Mouse (Mus musculus): ENCODE results near the gene Nfix.

Gene Nfix

GRCm38 (mm10) chr8:84810896-84811295 is 10.8 kb upstream of the Nfix start:
- no peak for TF ChIP-seq NANOG (IDR thresholded peaks at IDR 0.05; ENCODE audit: borderline replicate concordance, low read length)
- no peak for TF ChIP-seq POU5F1 (IDR thresholded peaks at IDR 0.05; ENCODE audit: borderline replicate concordance, low read length)
- no peak for TF ChIP-seq CTCF (conservative IDR thresholded peaks at IDR 0.05; ENCODE audit: low read length)
- H3K9me3 ChIP-seq (ENCODE audit: low read length) = peaks cover 3% of the 10 kb centered on the region; the same call in 1 of the 2 replicates
- H3K36me3 ChIP-seq (ENCODE audit: insufficient read depth, low read length) = no peaks in the 10 kb centered on the region
- H3K4me3 ChIP-seq (replicated peaks; ENCODE audit: low read length) = no peak overlapping the region
- peaks cover 48% of the 10 kb centered on the region for H3K27me3 ChIP-seq (ENCODE audit: insufficient read depth, low read length)
- peaks cover 21% of the 10 kb centered on the region for H3K4me1 ChIP-seq (replicated peaks; ENCODE audit: low read depth, low read length)

- peaks cover 3% of the 10 kb centered on the region; the same call in 1 of the 2 replicates for H3K9me3 ChIP-seq (ENCODE audit: low read length)
- H3K36me3 ChIP-seq (ENCODE audit: insufficient read depth, low read length) = no peaks in the 10 kb centered on the region
- no peak overlapping the region for H3K4me3 ChIP-seq (replicated peaks; ENCODE audit: low read length)
- TF ChIP-seq POU5F1 (IDR thresholded peaks at IDR 0.05; ENCODE audit: borderline replicate concordance, low read length) (no peak), NANOG (IDR thresholded peaks at IDR 0.05; ENCODE audit: borderline replicate concordance, low read length) (no peak), CTCF (conservative IDR thresholded peaks at IDR 0.05; ENCODE audit: low read length) (no peak)
- peaks cover 57% of the 10 kb centered on the region for H3K27me3 ChIP-seq (ENCODE audit: insufficient read depth, low read length)
- H3K4me1 ChIP-seq (replicated peaks; ENCODE audit: low read depth, low read length) = peaks cover 13% of the 10 kb centered on the region
Observed at GRCm38 (mm10) chr8:84809941-84810280, 9.8 kb upstream of the Nfix start.

- Histone ChIP-seq H3K4me3 (replicated peaks; ENCODE audit: low read length) (no peak overlapping the region), H3K4me1 (replicated peaks; ENCODE audit: low read depth, low read length) (peaks cover 7% of the 10 kb centered on the region), H3K36me3 (ENCODE audit: insufficient read depth, low read length) (no peaks in the 10 kb centered on the region), H3K27me3 (ENCODE audit: insufficient read depth, low read length) (peaks cover 57% of the 10 kb centered on the region), H3K9me3 (ENCODE audit: low read length) (peaks cover 3% of the 10 kb centered on the region; the same call in 1 of the 2 replicates)
- no peak for TF ChIP-seq CTCF (conservative IDR thresholded peaks at IDR 0.05; ENCODE audit: low read length)
- no peak for TF ChIP-seq NANOG (IDR thresholded peaks at IDR 0.05; ENCODE audit: borderline replicate concordance, low read length)
- no peak for TF ChIP-seq POU5F1 (IDR thresholded peaks at IDR 0.05; ENCODE audit: borderline replicate concordance, low read length)
Observed at GRCm38 (mm10) chr8:84809109-84809940, 9.2 kb upstream of the Nfix start.

GRCm38 (mm10) chr8:84806031-84806430 is 5.9 kb upstream of the Nfix start:
- H3K36me3 ChIP-seq (ENCODE audit: insufficient read depth, low read length) = no peaks in the 10 kb centered on the region
- peaks cover 3% of the 10 kb centered on the region; the same call in 1 of the 2 replicates for H3K9me3 ChIP-seq (ENCODE audit: low read length)
- peak; percentile 41 for TF ChIP-seq CTCF (conservative IDR thresholded peaks at IDR 0.05; ENCODE audit: low read length)
- no peak for TF ChIP-seq POU5F1 (IDR thresholded peaks at IDR 0.05; ENCODE audit: borderline replicate concordance, low read length)
- H3K4me3 ChIP-seq (replicated peaks; ENCODE audit: low read length) = no peak overlapping the region
- peaks cover 63% of the 10 kb centered on the region for H3K27me3 ChIP-seq (ENCODE audit: insufficient read depth, low read length)
- H3K4me1 ChIP-seq (replicated peaks; ENCODE audit: low read depth, low read length) = no peaks in the 10 kb centered on the region

- Histone ChIP-seq H3K4me3 (replicated peaks; ENCODE audit: low read length) (peak overlapping the region; percentile 69), H3K36me3 (ENCODE audit: insufficient read depth, low read length) (no peaks in the 10 kb centered on the region), H3K9me3 (ENCODE audit: low read length) (no peaks in the 10 kb centered on the region), H3K4me1 (replicated peaks; ENCODE audit: low read depth, low read length) (peaks cover 7% of the 10 kb centered on the region), H3K27me3 (ENCODE audit: insufficient read depth, low read length) (peaks cover 89% of the 10 kb centered on the region)
- no peak for TF ChIP-seq POU5F1 (IDR thresholded peaks at IDR 0.05; ENCODE audit: borderline replicate concordance, low read length)
- TF ChIP-seq CTCF (conservative IDR thresholded peaks at IDR 0.05; ENCODE audit: low read length) = no peak
- TF ChIP-seq NANOG (IDR thresholded peaks at IDR 0.05; ENCODE audit: borderline replicate concordance, low read length) = no peak
Observed at GRCm38 (mm10) chr8:84799136-84799931, 810 bp downstream of the Nfix start.

GRCm38 (mm10) chr8:84798446-84799135 is 1.6 kb downstream of the Nfix start:
- Histone ChIP-seq H3K36me3 (ENCODE audit: insufficient read depth, low read length) (no peaks in the 10 kb centered on the region), H3K4me1 (replicated peaks; ENCODE audit: low read depth, low read length) (peaks cover 15% of the 10 kb centered on the region), H3K4me3 (replicated peaks; ENCODE audit: low read length) (peak overlapping the region; percentile 69), H3K9me3 (ENCODE audit: low read length) (no peaks in the 10 kb centered on the region), H3K27me3 (ENCODE audit: insufficient read depth, low read length) (peaks cover 91% of the 10 kb centered on the region)
- TF ChIP-seq POU5F1 (IDR thresholded peaks at IDR 0.05; ENCODE audit: borderline replicate concordance, low read length) (no peak), NANOG (IDR thresholded peaks at IDR 0.05; ENCODE audit: borderline replicate concordance, low read length) (no peak), CTCF (conservative IDR thresholded peaks at IDR 0.05; ENCODE audit: low read length) (no peak)

- TF ChIP-seq POU5F1 (IDR thresholded peaks at IDR 0.05; ENCODE audit: borderline replicate concordance, low read length) = no peak
- TF ChIP-seq CTCF (conservative IDR thresholded peaks at IDR 0.05; ENCODE audit: low read length) = no peak
- peaks cover 91% of the 10 kb centered on the region for H3K27me3 ChIP-seq (ENCODE audit: insufficient read depth, low read length)
- peaks cover 15% of the 10 kb centered on the region for H3K4me1 ChIP-seq (replicated peaks; ENCODE audit: low read depth, low read length)
- no peak overlapping the region for H3K4me3 ChIP-seq (replicated peaks; ENCODE audit: low read length)
- H3K9me3 ChIP-seq (ENCODE audit: low read length) = no peaks in the 10 kb centered on the region
- H3K36me3 ChIP-seq (ENCODE audit: insufficient read depth, low read length) = no peaks in the 10 kb centered on the region
Observed at GRCm38 (mm10) chr8:84797971-84798370, 2.2 kb downstream of the Nfix start.

GRCm38 (mm10) chr8:84797256-84797797 is 2.8 kb downstream of the Nfix start:
- H3K4me1 ChIP-seq (replicated peaks; ENCODE audit: low read depth, low read length) = peaks cover 15% of the 10 kb centered on the region
- TF ChIP-seq NANOG (IDR thresholded peaks at IDR 0.05; ENCODE audit: borderline replicate concordance, low read length) (no peak), CTCF (conservative IDR thresholded peaks at IDR 0.05; ENCODE audit: low read length) (no peak), POU5F1 (IDR thresholded peaks at IDR 0.05; ENCODE audit: borderline replicate concordance, low read length) (no peak)
- no peaks in the 10 kb centered on the region for H3K9me3 ChIP-seq (ENCODE audit: low read length)
- H3K4me3 ChIP-seq (replicated peaks; ENCODE audit: low read length) = no peak overlapping the region
- no peaks in the 10 kb centered on the region for H3K36me3 ChIP-seq (ENCODE audit: insufficient read depth, low read length)
- H3K27me3 ChIP-seq (ENCODE audit: insufficient read depth, low read length) = peaks cover 91% of the 10 kb centered on the region
